Mouse (Mus musculus): Measurements from ENCODE around the gene Agps.

Gene Agps

GRCm38 (mm10) chr2:75831881-75832633 lies at the start of gene Agps:
TSS of gene Agps (plus strand) at chr2:75832177.
- WGBS = under 1% methylated on average over 83 of the region's 86 CpGs

GRCm38 (mm10) chr2:75786075-75786474 lies 45.9 kb upstream of the Agps start:
- 12% methylated on average over 6 of the region's 6 CpGs for WGBS

DNA sequence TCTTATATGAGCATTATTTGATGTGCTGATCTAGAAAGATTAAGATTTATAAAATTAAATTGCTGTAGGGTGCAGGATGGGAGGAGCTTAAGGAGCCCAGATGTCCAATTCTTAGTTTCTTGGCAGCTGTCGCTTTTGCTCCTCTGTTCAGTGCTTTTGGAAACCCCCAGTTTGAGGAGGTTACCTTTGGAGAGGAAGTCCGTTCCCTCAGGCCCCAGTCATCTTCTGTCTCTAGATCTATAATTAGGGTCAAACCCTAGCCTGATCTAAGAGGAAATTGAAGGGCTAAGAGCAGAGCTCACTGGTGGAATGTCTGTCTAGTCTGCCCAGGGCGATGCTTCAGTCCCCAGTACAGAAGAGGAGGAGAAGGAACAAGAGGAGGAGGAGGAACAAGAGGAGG lies 43.5 kb upstream of the Agps start:
- WGBS = 81% methylated on average over 3 of the region's 3 CpGs

DNA sequence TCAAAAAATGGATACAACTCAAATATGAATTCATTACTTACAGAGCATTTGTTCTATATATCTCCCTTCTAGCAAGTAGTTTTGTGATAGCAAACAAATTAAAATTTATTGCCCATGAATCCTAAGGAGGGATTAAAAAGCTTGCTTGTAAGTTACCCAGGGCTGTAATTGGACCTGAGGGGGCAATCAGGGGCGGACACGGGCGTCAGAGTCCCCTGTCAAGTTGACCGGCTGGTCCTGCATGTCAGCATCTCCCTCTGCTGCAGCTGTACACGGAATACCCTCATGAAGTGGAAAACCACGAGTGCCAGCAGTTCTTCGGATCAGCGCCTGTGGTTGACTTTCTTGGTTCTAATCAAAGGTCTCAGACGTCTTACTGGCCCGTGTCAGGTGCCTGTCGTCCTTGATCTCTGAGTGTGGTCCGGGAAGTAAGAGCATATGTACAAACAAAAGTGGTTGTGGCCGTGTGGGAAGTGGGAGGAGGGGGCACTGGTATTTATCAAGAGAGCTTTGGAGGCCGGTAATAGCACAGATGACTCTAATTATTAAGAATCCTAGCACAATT lies 41.9 kb upstream of the Agps start:
- WGBS = 72% methylated on average over 14 of the region's 14 CpGs

DNA sequence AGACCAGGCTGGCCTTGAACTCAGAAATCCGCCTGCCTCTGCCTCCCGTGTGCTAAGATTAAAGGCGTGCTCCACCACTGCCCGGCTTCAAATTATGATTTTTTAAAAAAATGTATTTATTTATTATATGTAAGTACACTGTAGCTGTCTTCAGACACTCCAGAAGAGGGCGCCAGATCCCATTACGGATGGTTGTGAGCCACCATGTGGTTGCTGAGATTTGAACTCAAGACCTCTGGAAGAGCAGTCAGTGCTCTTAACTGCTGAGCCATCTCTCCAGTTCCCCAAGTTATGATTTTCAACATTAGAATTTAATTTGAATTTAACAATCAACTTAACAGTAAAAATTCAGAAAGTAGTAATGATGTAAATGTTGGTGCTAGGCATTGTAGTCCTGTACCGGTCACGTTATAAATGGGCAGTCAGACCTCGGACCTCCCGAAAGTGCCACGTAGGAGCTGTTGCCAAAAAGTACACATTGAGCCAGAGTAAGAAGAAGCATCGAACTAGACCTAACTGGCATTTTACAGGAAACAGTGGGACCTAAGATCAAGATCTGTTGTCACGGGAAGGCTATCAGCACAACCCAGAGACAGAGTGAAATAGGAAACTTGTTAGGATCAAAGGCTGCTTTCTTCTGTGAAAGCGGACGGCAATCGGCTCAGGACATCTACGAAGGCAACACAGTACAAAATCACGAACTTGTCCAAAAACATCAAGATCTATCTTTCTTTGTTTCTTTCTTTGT lies 40.2 kb upstream of the Agps start:
- 78% methylated on average over 18 of the region's 18 CpGs for WGBS

DNA sequence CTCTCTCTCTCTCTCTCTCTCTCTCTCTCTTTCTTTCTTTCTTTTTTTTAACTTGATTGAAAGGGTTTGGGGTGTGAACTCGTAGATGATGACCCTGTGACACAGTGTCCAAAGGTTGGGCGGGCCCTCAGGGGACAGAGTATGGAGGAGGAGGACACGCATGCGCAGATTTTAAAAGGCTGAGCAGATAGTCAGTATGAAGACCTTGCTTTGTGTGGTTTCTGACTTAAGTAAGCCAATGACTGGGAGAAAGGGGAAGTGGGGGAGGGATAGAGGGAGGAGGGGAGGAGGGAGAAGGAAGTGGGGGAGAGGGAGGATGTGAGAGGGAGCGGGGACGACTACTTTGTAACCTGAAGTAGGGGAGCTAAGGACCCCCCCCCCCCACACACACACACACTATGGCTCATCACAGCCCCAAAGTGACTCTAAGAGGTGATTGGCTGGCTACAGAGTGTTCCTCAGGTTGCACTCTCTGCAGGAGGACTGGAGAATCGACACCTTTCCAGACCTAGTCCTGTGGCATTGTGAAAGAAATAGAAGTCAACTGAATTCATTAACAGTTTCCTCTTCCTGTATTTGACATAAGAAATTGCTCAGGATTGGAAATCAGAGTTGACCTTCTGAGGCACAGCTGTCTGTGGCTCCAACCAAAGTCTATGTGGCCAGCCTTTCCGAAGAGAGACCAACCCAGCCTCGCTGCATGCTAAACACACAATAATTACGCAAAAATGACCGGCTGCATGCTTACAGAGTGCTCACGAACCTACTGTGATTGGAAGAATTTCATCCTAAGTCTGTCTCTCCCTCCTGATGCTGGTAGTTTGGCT lies 39.4 kb upstream of the Agps start:
- 73% methylated on average over 12 of the region's 12 CpGs for WGBS

- 74% methylated on average over 2 of the region's 2 CpGs for WGBS
Observed at GRCm38 (mm10) chr2:75796181-75796580, 35.8 kb upstream of the Agps start.

DNA sequence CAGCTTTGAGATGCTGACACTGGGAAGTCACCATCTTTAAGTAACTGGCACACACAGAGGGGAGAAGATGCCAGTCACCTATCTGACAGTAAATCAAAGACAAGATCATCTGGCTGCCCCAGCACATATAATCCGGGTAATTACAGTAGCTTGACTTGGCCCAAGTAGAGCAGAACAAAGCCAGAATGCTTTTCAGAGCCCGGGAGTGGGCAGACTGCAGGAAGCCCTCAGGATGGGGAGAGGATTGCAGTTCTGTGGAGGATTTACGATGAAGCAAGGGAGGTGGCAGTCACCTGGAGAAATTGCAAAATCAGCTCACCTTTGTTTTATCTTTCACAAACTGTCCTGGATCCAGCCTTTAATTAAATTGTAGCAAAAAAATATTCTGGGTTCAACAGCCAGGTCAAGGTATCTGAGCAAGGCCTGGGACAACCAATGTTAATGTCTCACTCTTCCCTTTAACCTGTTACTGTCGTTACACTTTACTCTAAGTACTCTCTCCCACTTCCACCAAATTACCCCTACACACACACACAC lies 33.5 kb upstream of the Agps start:
- 85% methylated on average over 4 of the region's 4 CpGs for WGBS

- 94% methylated on average over 6 of the region's 6 CpGs for WGBS
Observed at GRCm38 (mm10) chr2:75805767-75806166, 26.2 kb upstream of the Agps start.

DNA sequence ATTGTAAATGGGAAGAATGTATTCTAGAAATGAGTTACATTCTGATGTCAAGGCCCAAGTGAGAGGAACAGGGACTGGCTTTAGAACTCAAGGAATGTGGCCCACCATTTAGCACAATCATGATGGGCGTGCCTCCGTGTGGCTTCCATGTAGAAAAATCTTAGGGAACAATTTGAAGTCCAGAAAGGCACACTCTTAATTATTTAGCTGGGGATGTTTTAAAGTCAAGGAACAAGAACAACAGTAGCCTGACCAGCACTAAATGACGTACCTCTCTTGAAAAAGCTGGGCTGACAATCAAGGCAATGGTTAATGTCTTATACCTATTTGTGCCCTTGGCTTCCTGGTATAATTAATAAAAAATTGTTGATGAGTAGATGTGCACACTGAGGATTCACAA lies 25.1 kb upstream of the Agps start:
- WGBS = 97% methylated on average over 3 of the region's 3 CpGs

DNA sequence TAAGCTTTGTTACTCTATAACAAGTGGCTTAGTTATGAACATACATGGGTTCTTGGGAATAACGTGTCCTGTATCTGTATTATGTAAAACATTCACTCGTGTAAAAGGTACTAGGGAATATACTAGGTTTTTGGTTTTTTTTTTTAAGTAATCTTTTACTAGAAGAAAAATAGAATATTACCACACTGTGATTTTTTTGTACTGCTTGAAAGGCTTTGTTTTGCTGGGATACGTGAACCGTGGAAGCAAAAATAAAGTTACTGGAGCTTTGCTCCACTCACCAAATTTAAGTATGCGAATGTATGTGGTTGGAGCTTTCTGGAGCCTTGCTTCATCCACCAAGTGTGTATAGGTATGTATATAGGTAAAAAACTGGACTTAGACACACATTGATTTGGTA lies 24.5 kb upstream of the Agps start:
- 94% methylated on average over 5 of the region's 5 CpGs for WGBS

DNA sequence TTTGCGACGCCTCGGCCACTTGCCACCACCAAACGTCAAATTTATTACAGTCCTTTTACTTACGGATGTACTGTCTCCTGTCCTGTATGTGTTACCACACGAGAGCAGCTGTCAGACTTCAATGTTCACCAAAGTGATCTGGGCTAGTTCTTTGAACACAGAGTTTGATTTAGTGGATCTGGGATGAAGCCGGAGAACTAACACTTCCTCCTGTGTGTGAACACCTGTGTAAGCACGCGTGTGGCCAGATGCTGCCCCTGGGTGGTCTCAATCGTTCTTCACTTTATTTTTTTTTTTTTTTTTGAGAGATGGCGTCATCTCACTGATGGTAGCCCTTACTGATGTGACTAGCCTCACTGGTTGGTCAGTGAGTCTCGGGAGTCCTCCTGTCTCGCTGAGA lies 17.1 kb upstream of the Agps start:
- 85% methylated on average over 13 of the region's 13 CpGs for WGBS

- 82% methylated on average over 8 of the region's 8 CpGs for WGBS
Observed at GRCm38 (mm10) chr2:75815521-75815920, 16.5 kb upstream of the Agps start.

- 92% methylated on average over 6 of the region's 6 CpGs for WGBS
Observed at GRCm38 (mm10) chr2:75816673-75817072, 15.3 kb upstream of the Agps start.

- WGBS = 83% methylated on average over 7 of the region's 7 CpGs
Observed at GRCm38 (mm10) chr2:75818719-75819118, 13.3 kb upstream of the Agps start.

- 96% methylated on average over 3 of the region's 3 CpGs for WGBS
Observed at GRCm38 (mm10) chr2:75819796-75820195, 12.2 kb upstream of the Agps start.

DNA sequence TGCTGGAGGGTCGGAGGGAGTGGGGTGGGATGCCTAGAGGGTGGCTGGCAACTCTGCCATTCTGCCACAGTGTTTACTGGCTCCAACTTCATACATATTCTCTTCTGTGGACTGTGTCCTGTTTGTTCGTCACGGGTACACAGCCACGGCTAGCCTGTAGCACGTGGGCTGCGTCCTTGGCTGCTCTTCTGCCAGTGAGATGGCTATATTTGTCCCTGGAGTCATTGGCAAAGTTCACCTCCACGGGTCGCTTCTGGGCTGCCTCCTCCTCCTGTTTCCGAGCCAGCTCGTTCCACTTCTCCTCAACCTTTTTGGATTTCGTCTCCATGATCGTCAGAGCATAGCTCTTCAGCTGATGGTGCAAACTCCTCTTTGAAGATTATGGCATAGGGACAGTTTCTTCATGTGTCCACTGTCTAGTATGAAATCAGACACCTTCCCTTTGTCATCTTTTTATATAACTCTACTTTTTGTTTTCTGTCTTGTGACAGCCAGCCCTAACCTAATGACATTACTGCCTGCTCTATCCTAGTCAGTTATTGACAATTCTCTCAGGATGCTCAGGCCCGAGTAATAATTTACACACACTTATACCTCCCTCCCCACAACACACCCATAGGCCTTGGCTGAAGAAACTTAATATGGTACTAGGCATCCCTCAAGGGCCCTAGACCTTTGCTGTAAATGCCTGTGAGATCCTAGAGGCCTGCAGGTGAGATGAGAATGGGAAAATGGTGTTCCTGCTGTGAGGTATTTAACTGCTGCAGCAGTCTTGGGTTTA lies 9.8 kb upstream of the Agps start:
- WGBS = 94% methylated on average over 13 of the region's 13 CpGs

DNA sequence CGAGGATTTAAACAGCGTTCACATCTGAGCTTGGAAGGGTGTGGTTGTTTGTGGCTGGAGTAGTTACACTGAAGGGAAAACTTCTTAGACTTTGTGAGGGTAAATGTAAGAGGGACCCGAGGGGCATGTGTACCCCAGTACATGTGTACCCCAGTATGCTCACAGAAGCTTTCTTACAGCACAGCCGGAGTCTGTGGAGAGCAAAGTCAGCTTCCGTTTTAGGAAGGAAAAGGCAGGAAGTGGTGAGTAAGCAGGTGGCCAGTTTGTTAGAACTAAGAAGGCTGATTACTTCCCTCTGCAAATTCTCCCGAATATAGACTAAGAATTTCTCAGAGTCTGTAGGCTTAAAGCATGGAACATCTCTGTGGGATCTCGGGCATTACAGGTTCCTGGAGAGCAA lies 8.2 kb upstream of the Agps start:
- 58% methylated on average over 7 of the region's 7 CpGs for WGBS

- WGBS = 58% methylated on average over 6 of the region's 6 CpGs
Observed at GRCm38 (mm10) chr2:75824144-75824543, 7.8 kb upstream of the Agps start.

- WGBS = 79% methylated on average over 3 of the region's 3 CpGs
Observed at GRCm38 (mm10) chr2:75824846-75825245, 7.1 kb upstream of the Agps start.

DNA sequence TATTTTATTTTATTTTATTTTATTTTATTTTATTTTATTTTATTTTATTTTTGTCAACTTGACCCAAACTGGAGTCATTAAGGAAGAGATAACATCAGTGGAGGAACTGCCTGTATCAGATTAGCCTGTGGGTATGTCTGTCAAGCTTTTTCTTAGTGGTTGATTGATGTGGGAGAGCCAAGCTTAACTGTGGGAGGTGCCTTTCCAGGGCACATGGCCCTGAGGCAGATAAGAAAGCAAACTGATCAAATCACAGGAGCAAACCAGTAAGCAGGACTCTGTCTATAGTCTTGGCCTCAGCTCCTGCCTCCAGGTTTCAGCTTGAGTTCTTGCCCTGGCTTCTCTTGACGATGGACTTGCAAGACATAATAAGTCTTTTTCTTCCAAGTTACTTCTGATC lies 6.4 kb upstream of the Agps start:
- WGBS = 90% methylated on average over 1 of the region's 1 CpGs
